Comparison of ENCODE assay signal across 17 mouse cellular contexts in the genomic region with DNA sequence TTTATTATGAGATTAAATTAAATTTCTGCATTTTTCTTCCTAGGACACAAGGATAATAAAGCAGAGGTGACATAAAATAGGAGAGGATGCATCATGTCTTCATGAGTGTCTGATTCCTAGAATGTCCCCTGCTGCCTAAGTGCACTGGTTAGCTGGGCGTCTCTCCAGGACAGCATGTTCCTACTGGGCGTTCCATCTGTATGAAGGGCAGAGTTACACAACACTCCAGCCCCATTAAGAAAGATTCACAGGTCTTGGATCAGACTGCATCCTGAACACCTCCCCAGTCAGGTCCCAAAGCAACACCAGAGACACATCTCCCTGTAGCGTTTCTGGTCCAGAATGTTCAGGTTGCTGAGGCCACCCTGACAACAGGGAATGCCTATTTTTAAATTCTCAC. TPM values are rescaled to one million over a fixed set of nuclear protein-coding genes. Genes with fewer than 3 reads are reported as not detected.
DNase-seq lines count a peak whose midpoint lies in the region; ATAC-seq and TF ChIP-seq lines count a peak whose summit lies in the region.
"Had no signal": no experiment of that assay in that cellular context is flagged by ENCODE, and none has a peak within 500 bp of the region (broad histone marks: within the 10 kb centered on the region; RNA-seq: fewer than 3 reads in every experiment).

No protein-coding gene starts in this region.

- no peaks in the 10 kb centered on the region for H3K9me3 ChIP-seq in liver, embryonic 11.5 days (ENCODE audit: control insufficient read depth, low read length)
- H3K9me3 ChIP-seq: limb, embryonic 10.5 days had no signal

- peaks cover 5% of the 10 kb centered on the region for H3K79me2 ChIP-seq in liver, adult 2 months (ENCODE audit: control insufficient read depth, insufficient read depth, low read length)

- 40% methylated on average over 3 of the region's 3 CpGs for WGBS in liver, adult 2 months
- 88% methylated on average over 3 of the region's 3 CpGs for WGBS in liver, embryonic 11.5 days

- H3K27me3 ChIP-seq in liver, adult 2 months (ENCODE audit: control insufficient read depth, insufficient read depth, low read length): no peaks in the 10 kb centered on the region
- no peaks in the 10 kb centered on the region for H3K27me3 ChIP-seq in liver, embryonic 11.5 days (replicated peaks; ENCODE audit: control insufficient read depth, insufficient read depth, low read length)

- no peaks in the 10 kb centered on the region; the same call in 1 of the 2 replicates for H3K4me1 ChIP-seq in liver, adult 2 months (ENCODE audit: control insufficient read depth, insufficient read depth, low read length)
- 0 out of 2 replicates have a peak, but pooled peaks cover 2% of the 10 kb centered on the region for H3K4me1 ChIP-seq in liver, embryonic 11.5 days (replicated peaks; ENCODE audit: control insufficient read depth, insufficient read depth, low read length)
- H3K4me1 ChIP-seq: limb, embryonic 10.5 days had no signal

- intact Hi-C loops in gastrocnemius, postnatal 14 days (cut with DNase I; ENCODE audit: low total_unique reads): no loop called here

- H3K9ac ChIP-seq in liver, adult 2 months (ENCODE audit: low read depth, low read length): no peak overlapping the region
- H3K9ac ChIP-seq in liver, embryonic 11.5 days (ENCODE audit: low read depth, low read length): no peak overlapping the region
- H3K9ac ChIP-seq: hindbrain, embryonic 14.5 days; liver, embryonic 14.5 days had no signal

- ATAC-seq in liver, embryonic 11.5 days (replicated peaks; ENCODE audit: low FRiP score): no peak
- ATAC-seq: forebrain, embryonic 14.5 days had no signal

- no peak for TF ChIP-seq POLR2A in liver, adult 2 months (IDR thresholded peaks at IDR 0.05; ENCODE audit: extremely low read depth, insufficient read depth, low read length)

- H3K27ac ChIP-seq in liver, adult 2 months (replicated peaks; ENCODE audit: insufficient read depth, low read depth, low read length): no peak overlapping the region
- H3K27ac ChIP-seq in liver, embryonic 11.5 days (ENCODE audit: low read depth, low read length): no peak overlapping the region
- H3K27ac ChIP-seq: hindbrain, embryonic 14.5 days; kidney, postnatal 0 days; left cerebral cortex, adult 2 months; limb, embryonic 10.5 days; liver, embryonic 14.5 days had no signal

- no peaks in the 10 kb centered on the region for H3K36me3 ChIP-seq in liver, adult 2 months (ENCODE audit: control insufficient read depth, insufficient read depth, low read length)
- no peaks in the 10 kb centered on the region for H3K36me3 ChIP-seq in liver, embryonic 11.5 days (ENCODE audit: control insufficient read depth, insufficient read depth, low read length)

- TF ChIP-seq CTCF in liver, adult 2 months (IDR thresholded peaks at IDR 0.05; ENCODE audit: low read depth, low read length): no peak

- no peak overlapping the region for H3K4me2 ChIP-seq in liver, embryonic 11.5 days
- H3K4me2 ChIP-seq: hindbrain, embryonic 14.5 days had no signal

- peak; percentile 67 for DNase-seq in liver, adult 2 months (ENCODE audit: extremely low read depth, low read depth, low spot score)
- no peak for DNase-seq in liver, embryonic 11.5 days (ENCODE audit: low spot score)
- DNase-seq in cerebellum, adult 11 months: peak; percentile 39
- peak; percentile 41 for DNase-seq in cerebellum, adult 8-10 months
- peak; percentile 42 for DNase-seq in gastrocnemius, postnatal 14 days
- DNase-seq in spleen, postnatal 36 days (ENCODE audit: low spot score in 2 of 2): no peak
- DNase-seq in kidney, postnatal 36 days: no peak
- DNase-seq: kidney, adult 11 months had no signal

- no peak overlapping the region for H3K4me3 ChIP-seq in liver, adult 2 months (ENCODE audit: insufficient read depth, low read depth, low read length)
- H3K4me3 ChIP-seq in liver, embryonic 11.5 days (ENCODE audit: low read depth, low read length): no peak overlapping the region
- H3K4me3 ChIP-seq: erythroblast, embryonic 14.5 days; left cerebral cortex, adult 2 months; limb, embryonic 10.5 days had no signal

RNA-seq across cellular contexts. Expression of gene Mustn1, which starts 23.7 kb away (rescaled TPM):
- total RNA-seq in liver, adult 2 months (2014; rRNA removed): 1.0 and 2.3 TPM in 2 replicates
- polyA plus RNA-seq in liver, adult 2 months (2012; rRNA removed): 4.1 and 4.4 TPM in 2 replicates
- 0.25 and 0.45 TPM in 2 replicates for polyA plus RNA-seq in liver, embryonic 11.5 days (2014; fragmentation: Nextera tagmentation; extraction: Ambion mirVana)
- 10 to 100 TPM; 74.0 to 90.1 TPM for total RNA-seq in gastrocnemius, postnatal 14 days (2021)

RNA-seq across cellular contexts. Expression of gene Tmem110, which starts 29.9 kb away (rescaled TPM):
- 3.7 and 4.1 TPM in 2 replicates for total RNA-seq in liver, adult 2 months (2014; rRNA removed)
- polyA plus RNA-seq in liver, adult 2 months (2012; rRNA removed): 7.5 and 8.2 TPM in 2 replicates
- 22.6 and 26.1 TPM in 2 replicates for polyA plus RNA-seq in liver, embryonic 11.5 days (2014; fragmentation: Nextera tagmentation; extraction: Ambion mirVana)
- 1 to 10 TPM; 7.5 to 8.5 TPM for total RNA-seq in gastrocnemius, postnatal 14 days (2021)

RNA-seq across cellular contexts. Expression of gene Itih4, which starts 31.0 kb away (rescaled TPM):
- total RNA-seq in liver, adult 2 months (2014; rRNA removed): 1,004 and 1,280 TPM in 2 replicates
- 1,016 and 1,052 TPM in 2 replicates for polyA plus RNA-seq in liver, adult 2 months (2012; rRNA removed)
- 3.4 and 4.4 TPM in 2 replicates for polyA plus RNA-seq in liver, embryonic 11.5 days (2014; fragmentation: Nextera tagmentation; extraction: Ambion mirVana)
- not detected for total RNA-seq in gastrocnemius, postnatal 14 days (2021)
- polyA plus RNA-seq: embryonic facial prominence, embryonic 11.5 days; forebrain, embryonic 14.5 days; hindbrain, embryonic 14.5 days; limb, embryonic 10.5 days; neural tube, embryonic 11.5 days had no signal

Comparison
In these comparisons a context has a peak if more than half of its experiments do, and no peak if none do; other contexts are left out.
1. DNase-seq: peak in liver, adult 2 months (single experiment), cerebellum, adult 11 months (single experiment), cerebellum, adult 8-10 months (single experiment) and gastrocnemius, postnatal 14 days (single experiment); none in liver, embryonic 11.5 days (single experiment), spleen, postnatal 36 days (0 of 2) and kidney, postnatal 36 days (0 of 2).
2. RNA of gene Mustn1, which starts 23.7 kb away (total RNA-seq): 74.0 to 90.1 TPM in gastrocnemius, postnatal 14 days; 1.0 to 2.3 TPM in liver, adult 2 months; every median in the first group is over 10 times any median in the second.
3. RNA of gene Itih4, which starts 31.0 kb away (total RNA-seq): 1,004 to 1,280 TPM in liver, adult 2 months; not detected in gastrocnemius, postnatal 14 days; every median in the first group is over 100 times any median in the second.